Mouse (Mus musculus) heart, embryonic 12.5 days (tissue): Measurements from ENCODE around the gene Ptch1. TPM values are rescaled to one million over a fixed set of nuclear protein-coding genes. Genes with fewer than 3 reads are reported as not detected.
A peak's percentile ranks its signal among the peaks of the same experiment; 100 is the strongest.

Experiments
- ATAC-seq: fragments of 200-750 bp; cut with Nextera tagmentation; 2 replicates; pipeline ENCODE4 v1.8.0; 2017; ENCODE audit warnings: moderate TSS enrichment, moderate library complexity; ENCODE audit not compliant: insufficient number of reproducible peaks, low FRiP score
- H3K27ac ChIP-seq: fragments of 300-500 bp; sonication (generic); 2 replicates; pipeline ENCODE4 v1.5.1; 2016; ENCODE audit warnings: mild to moderate bottlenecking, moderate library complexity; ENCODE audit not compliant: poor library complexity, severe bottlenecking
- H3K27me3 ChIP-seq: fragments of 300-500 bp; sonication (generic); replicated peaks from 2 replicates; pipeline ENCODE4 v1.6.1; 2016; ENCODE audit warnings: mild to moderate bottlenecking, moderate library complexity
- H3K36me3 ChIP-seq: fragments of 300-500 bp; sonication (generic); 2 replicates; pipeline ENCODE4 v1.6.1; 2016; ENCODE audit warnings: mild to moderate bottlenecking, moderate library complexity
- H3K4me1 ChIP-seq: fragments of 300-500 bp; sonication (generic); replicated peaks from 2 replicates; pipeline ENCODE4 v1.6.1; 2016; ENCODE audit warnings: mild to moderate bottlenecking
- H3K4me2 ChIP-seq: fragments of 300-500 bp; sonication (generic); 2 replicates; pipeline ENCODE4 v1.6.1; 2016; ENCODE audit warnings: mild to moderate bottlenecking, moderate library complexity
- H3K4me3 ChIP-seq: fragments of 300-500 bp; sonication (generic); 2 replicates; pipeline ENCODE4 v1.5.1; 2016; ENCODE audit warnings: mild to moderate bottlenecking
- H3K9ac ChIP-seq: fragments of 300-500 bp; sonication (generic); 2 replicates; pipeline ENCODE4 v1.6.1; 2016; ENCODE audit warnings: mild to moderate bottlenecking, moderate library complexity
- H3K9me3 ChIP-seq: fragments of 300-500 bp; sonication (generic); replicated peaks from 2 replicates; pipeline ENCODE4 v1.6.1; 2016; ENCODE audit warnings: mild to moderate bottlenecking, moderate library complexity
- WGBS: fragments of 180-500 bp; shearing (Covaris S2); methylation state at CpG from one replicate; pipeline ENCODE4 v1.1.7; 2016; 5-methylcytosine and 5-hydroxymethylcytosine counted together
- polyA plus RNA-seq: library from polyadenylated mRNA; unstranded; fragments of >200 nt; fragmentation: Nextera tagmentation; extraction: Ambion mirVana; gene quantifications from 2 replicates; pipeline ENCODE4 v1.2.1, GENCODE M21; 2016

Ptch1 gene
- polyA plus RNA-seq, 1 experiment from 2014 or later, result 6.4 TPM

DNA sequence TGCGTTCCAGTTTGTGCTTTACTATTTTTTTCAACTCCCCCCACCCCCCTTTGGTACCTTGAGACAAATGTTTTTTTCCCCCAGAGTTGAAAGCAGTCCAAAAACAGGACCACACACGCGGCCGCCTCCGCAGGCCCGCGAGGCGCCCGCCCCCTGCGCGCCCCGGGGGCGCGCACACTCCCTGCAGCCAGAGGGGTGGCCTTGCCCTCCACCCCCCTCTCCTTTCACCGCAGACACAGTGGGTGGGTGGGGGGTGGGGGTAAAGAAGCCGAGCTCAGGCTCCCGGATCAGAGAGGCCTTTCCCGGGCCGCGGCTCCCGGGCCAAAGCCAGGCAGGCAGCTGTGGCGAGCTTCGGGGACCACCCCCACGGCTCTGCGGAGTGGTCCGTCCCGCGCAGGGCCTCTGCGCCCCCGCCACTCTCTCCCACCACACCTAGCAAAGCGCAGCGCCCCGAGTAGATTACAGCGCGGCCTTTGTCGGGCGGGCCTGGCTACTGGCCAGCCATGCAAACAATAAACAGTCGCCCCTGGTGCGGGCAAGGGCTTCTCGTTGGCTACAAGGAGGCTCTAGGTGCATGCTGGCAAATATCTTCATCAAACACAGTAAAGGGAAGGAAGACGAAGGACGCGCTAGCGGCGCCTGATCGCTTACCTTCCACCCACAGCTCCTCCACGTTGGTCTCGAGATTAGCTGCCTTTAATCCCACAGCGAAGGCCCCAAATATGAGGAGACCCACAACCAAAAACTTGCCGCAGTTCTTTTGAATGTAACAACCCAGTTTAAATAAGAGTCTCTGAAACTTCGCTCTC is 10.2 kb downstream of the Ptch1 start:
- Histone ChIP-seq H3K4me1 (peaks cover 33% of the 10 kb centered on the region), H3K36me3 (peaks cover 6% of the 10 kb centered on the region), H3K9ac (peak overlapping the region; percentile 95), H3K27me3 (no peaks in the 10 kb centered on the region), H3K27ac (peak overlapping the region; percentile 94), H3K4me2 (peak overlapping the region; percentile 92), H3K9me3 (no peaks in the 10 kb centered on the region), H3K4me3 (peak overlapping the region; percentile 81)
- peak; percentile 77 for ATAC-seq
- under 1% methylated on average over 49 of the region's 51 CpGs for WGBS

DNA sequence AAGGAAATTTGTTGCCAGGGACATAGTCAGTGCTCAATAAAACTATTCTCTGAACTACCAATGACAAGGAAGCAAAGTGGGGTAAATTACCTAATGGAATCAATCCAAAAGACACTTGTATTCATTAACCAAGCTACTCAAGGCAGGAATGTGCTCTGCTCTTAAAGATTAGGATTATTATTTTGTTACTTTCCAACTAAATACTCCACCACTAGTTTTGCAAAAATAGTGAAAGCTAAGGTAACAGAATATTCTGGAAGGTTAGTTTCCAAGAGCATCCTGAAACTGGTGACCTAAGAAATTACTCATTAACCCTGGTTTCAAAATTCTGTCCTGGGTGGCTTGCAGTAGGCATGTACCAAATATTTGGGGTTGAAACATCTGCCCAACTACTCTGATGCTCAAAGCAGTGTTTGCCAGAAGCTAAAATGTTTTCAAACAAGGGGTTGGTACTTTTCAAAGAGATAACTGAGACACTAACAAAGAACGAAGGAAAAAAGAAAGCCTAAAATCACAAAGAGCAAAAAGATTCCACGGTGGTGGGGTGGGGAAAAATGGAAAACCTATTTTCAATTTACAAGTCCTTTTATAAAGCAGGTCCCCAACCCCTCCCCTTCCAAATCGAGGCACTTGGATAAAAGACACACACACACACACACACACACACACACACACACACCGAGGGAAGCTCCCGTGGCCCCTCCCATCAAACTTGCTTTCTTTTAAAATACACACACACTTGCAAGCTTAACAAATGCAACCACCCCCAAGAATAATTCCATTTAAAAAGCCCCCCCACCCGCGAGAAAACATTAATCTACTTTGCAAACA is 11.0 kb downstream of the Ptch1 start:
- WGBS, result 2% methylated on average over 7 of the region's 7 CpGs
- H3K9me3 ChIP-seq, result no peaks in the 10 kb centered on the region
- peaks cover 41% of the 10 kb centered on the region for H3K4me1 ChIP-seq
- H3K27ac ChIP-seq, result peak overlapping the region; percentile 94
- H3K27me3 ChIP-seq, result no peaks in the 10 kb centered on the region
- H3K36me3 ChIP-seq, result peaks cover 6% of the 10 kb centered on the region
- peak overlapping the region; percentile 81 for H3K4me3 ChIP-seq
- H3K9ac ChIP-seq, result peak overlapping the region; percentile 95
- peak overlapping the region; percentile 92 for H3K4me2 ChIP-seq
- ATAC-seq, result no peak

DNA sequence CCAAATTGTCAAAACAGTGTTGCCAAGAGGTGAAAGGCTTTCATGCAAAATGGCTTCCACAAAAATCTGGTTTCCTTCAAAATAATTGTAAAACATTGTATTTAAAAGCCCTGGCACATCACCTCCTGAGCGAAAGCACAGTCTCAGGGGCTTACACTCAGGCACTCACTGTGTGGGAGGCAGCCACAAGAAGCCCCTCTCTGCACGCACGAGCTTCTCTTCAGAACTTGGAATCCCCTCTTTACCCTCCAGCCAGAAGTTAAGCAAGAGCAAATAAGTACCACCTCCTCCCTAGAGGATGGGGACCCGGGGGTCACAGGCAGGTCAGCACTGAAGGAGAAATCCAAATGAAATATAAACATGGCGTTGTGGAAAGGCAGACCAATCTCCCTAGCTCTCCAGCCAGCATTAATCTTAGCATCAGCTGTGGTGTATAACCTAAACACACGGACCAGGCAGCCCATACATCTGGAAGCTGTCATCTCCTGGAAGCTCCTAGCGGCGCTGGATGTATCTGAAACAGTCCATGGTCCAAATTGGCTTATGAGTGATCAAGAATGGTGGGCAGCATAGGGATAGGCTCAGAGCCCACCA is 15.0 kb downstream of the Ptch1 start:
- H3K9me3 ChIP-seq, result no peaks in the 10 kb centered on the region
- no peaks in the 10 kb centered on the region for H3K27me3 ChIP-seq
- H3K4me2 ChIP-seq, result no peak overlapping the region; the same call in 1 of the 2 replicates
- ATAC-seq, result no peak
- H3K4me1 ChIP-seq, result peaks cover 71% of the 10 kb centered on the region
- H3K9ac ChIP-seq, result no peak overlapping the region
- peaks cover 6% of the 10 kb centered on the region for H3K36me3 ChIP-seq
- 35% methylated on average over 8 of the region's 8 CpGs for WGBS
- H3K27ac ChIP-seq, result peak overlapping the region; percentile 37; the same call in 1 of the 2 replicates
- H3K4me3 ChIP-seq, result no peak overlapping the region

DNA sequence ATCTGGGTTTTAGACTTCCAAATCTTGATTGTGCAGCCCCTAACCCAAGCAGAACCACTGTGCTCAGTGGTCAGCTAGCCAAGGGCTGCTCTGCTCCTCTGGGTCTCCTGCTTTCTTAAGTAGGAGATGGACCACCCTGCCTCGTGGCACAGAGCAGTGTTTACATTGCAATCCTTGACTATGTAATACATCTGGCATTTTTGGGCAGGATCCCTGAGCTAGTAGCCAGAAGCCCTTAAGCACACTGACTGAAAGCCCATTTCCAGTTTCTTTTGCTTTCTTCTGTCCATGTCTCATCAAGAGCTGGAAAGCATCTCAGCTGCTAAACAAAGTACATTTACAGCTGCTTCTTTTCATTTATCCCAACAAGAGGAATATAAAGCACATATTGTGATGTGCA is 17.0 kb downstream of the Ptch1 start:
- Histone ChIP-seq H3K4me2 (no peak overlapping the region), H3K4me1 (peaks cover 82% of the 10 kb centered on the region), H3K9me3 (no peaks in the 10 kb centered on the region), H3K9ac (no peak overlapping the region), H3K4me3 (no peak overlapping the region), H3K27ac (no peak overlapping the region), H3K36me3 (peaks cover 12% of the 10 kb centered on the region), H3K27me3 (no peaks in the 10 kb centered on the region)
- WGBS, result 28% methylated on average over 1 of the region's 1 CpGs
- ATAC-seq, result no peak

DNA sequence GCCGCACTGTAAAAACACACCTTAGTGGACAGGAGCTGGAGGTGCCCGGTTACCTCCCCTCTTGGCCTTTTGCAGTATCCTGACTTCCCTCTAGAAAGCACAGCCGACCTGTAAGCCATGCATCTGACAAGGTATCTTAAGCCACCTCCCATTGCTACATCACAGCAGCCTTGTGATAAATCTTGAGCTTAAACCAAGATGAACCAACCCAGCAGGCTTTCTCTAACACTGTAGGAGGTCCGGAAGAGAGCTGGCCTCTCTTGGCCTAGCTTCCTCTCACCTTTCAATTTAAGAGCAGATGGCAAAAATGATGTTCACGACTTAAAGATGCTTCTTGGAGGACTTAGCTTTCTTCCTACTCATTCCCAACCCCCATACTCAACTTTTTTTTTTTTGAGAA is 17.5 kb downstream of the Ptch1 start:
- ATAC-seq, result no peak

DNA sequence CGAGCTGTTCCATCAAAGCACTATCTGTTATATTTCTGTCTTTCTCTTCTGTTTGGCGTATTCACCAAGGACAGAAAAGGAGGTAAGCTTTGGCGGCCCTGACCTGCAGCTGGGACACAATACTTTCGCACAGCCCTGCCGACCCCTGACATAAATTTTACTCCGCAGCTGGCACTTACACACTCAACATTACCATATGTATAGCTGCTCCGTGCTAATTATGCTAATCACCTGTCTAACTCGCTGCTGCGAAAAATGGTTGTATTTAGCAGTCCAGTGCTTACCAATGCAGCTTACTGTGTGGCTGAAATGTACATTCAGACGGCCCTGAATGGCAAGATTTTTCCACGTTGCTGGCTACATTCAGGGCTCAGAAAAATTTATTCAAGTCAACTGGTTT is 18.8 kb downstream of the Ptch1 start:
- 70% methylated on average over 11 of the region's 11 CpGs for WGBS
- H3K4me2 ChIP-seq, result no peak overlapping the region
- H3K4me3 ChIP-seq, result no peak overlapping the region
- peaks cover 88% of the 10 kb centered on the region for H3K4me1 ChIP-seq
- H3K27ac ChIP-seq, result no peak overlapping the region
- H3K9me3 ChIP-seq, result no peaks in the 10 kb centered on the region
- 0 out of 2 replicates have a peak, but pooled peaks cover 6% of the 10 kb centered on the region for H3K36me3 ChIP-seq
- no peaks in the 10 kb centered on the region for H3K27me3 ChIP-seq
- no peak overlapping the region for H3K9ac ChIP-seq
- no peak for ATAC-seq

More for the DNA sequence above, 17.5 kb downstream of the Ptch1 start:
- Histone ChIP-seq H3K4me2 (no peak overlapping the region), H3K9me3 (no peaks in the 10 kb centered on the region), H3K27me3 (no peaks in the 10 kb centered on the region), H3K4me3 (no peak overlapping the region), H3K4me1 (peaks cover 83% of the 10 kb centered on the region), H3K36me3 (peaks cover 12% of the 10 kb centered on the region), H3K27ac (no peak overlapping the region), H3K9ac (no peak overlapping the region)
- 35% methylated on average over 5 of the region's 5 CpGs for WGBS

DNA sequence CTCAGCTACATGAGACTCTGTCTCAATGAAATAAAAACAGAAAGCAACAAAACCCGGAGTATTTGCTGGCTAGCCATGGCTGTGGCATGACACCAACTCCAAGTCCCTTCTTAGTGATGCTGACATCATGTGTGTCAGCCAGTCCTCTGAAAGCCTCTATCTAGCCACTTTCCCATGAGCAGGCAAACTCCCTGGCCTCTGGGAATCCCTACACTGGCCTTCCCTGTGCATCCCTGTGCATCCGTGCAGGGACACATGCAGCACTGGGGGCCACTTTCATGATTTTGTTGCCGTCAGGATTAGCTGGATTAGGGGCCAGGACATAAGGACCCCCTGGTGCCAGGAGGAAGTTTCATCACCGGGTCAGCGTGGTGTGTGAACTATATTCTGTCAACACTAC is 20.0 kb downstream of the Ptch1 start:
- H3K27me3 ChIP-seq, result no peaks in the 10 kb centered on the region
- no peak overlapping the region for H3K27ac ChIP-seq
- ATAC-seq, result no peak
- peaks cover 88% of the 10 kb centered on the region for H3K4me1 ChIP-seq
- H3K9ac ChIP-seq, result no peak overlapping the region
- H3K4me3 ChIP-seq, result no peak overlapping the region
- H3K9me3 ChIP-seq, result no peaks in the 10 kb centered on the region
- 0 out of 2 replicates have a peak, but pooled peaks cover 6% of the 10 kb centered on the region for H3K36me3 ChIP-seq
- H3K4me2 ChIP-seq, result no peak overlapping the region
- 50% methylated on average over 5 of the region's 5 CpGs for WGBS

DNA sequence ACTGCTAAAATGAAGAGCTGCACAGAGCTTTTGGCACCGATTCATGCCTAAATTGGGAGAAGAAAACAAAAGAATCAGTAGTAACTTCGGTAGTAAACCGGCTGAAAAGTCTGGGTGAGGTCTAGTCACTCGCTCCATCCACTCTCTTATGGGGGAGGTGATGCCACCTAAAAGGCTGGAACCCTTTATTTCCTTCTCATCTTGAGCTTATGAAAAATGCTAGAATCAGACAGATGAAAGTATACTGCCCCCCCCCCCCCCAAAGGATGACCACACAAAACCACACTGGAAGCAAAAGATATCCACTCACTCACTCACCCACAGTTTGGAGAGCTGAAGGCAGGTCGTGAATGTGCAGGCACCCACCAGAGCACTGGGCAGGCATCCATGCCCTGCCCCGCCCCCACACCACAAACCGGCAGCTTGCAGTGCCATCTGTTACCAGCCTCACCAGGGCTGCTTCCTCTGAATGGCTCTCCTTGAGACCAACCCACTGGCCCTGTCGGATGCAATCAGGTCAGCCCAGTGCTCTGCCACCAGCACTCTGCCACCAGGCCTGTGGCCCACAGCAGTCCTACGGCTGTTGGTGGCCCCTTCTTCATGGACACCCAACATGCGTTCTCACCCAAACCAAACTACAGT is 21.0 kb downstream of the Ptch1 start:
- Histone ChIP-seq H3K27ac (0 out of 2 replicates have a peak overlapping the region, but pooled peaks have one; percentile 3), H3K36me3 (peaks cover 10% of the 10 kb centered on the region; the same call in 1 of the 2 replicates), H3K4me1 (peaks cover 78% of the 10 kb centered on the region), H3K9me3 (no peaks in the 10 kb centered on the region), H3K4me3 (no peak overlapping the region), H3K4me2 (no peak overlapping the region), H3K27me3 (no peaks in the 10 kb centered on the region), H3K9ac (no peak overlapping the region)
- WGBS, result 77% methylated on average over 10 of the region's 10 CpGs
- no peak for ATAC-seq

DNA sequence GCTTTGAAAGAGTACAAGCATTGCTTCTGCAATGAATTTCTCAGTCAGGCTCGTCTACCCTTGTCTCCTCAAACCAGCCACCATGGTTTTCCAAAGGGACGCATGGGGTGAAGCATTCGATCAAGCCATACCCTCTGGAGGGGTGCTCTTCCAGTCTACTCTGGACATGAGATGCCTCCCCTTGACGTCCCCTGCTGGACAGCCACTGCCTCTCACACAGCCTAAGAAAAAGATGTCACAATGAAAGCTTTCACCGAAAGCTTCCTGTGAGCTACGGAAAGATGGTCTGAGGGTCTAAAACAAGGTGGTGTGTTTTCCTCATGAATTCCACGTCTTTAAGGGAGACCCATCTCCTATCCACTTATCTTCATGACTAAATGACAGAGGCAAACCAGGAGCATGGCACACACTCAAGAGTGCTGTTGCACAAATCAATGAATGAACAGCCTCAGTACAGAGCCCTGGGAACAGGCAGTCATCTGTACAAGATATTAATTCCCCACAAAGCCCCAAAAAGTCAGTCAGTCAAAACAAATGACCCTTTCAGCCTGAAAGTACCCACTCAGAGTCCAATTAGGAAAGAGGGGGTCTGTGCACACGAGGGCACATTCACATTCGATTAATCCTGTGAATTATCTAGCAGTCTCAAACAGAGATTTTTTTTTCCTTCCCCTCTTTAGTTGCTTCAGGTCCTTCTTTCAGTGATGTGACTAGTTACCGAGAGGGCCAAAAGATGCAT is 21.7 kb downstream of the Ptch1 start:
- Histone ChIP-seq H3K4me3 (no peak overlapping the region), H3K4me2 (no peak overlapping the region), H3K27ac (0 out of 2 replicates have a peak overlapping the region, but pooled peaks have one; percentile 24), H3K9ac (no peak overlapping the region), H3K4me1 (peaks cover 71% of the 10 kb centered on the region), H3K36me3 (peaks cover 10% of the 10 kb centered on the region; the same call in 1 of the 2 replicates), H3K27me3 (no peaks in the 10 kb centered on the region), H3K9me3 (no peaks in the 10 kb centered on the region)
- WGBS, result 76% methylated on average over 10 of the region's 10 CpGs
- no peak for ATAC-seq

DNA sequence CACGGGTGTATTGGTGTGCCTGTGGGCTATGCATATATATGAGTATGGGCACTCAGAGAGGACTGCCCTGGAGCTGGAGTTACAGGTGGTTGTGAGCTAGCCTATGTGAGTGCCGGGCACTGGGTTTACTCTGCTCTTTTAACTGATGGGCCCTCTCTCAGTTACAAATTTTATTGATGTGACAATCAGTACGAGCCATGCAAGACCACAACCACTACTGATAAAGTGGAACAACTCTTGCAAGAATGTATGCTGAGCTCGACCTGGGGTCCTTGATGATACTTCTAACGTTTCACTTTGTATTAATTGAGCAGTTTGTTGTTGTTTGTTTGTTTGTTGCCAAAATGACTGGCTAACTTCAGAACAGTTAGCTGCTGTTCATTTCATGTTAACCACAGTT is 23.0 kb downstream of the Ptch1 start:
- WGBS, result 74% methylated on average over 5 of the region's 5 CpGs
- Histone ChIP-seq H3K9ac (no peak overlapping the region), H3K4me3 (no peak overlapping the region), H3K9me3 (no peaks in the 10 kb centered on the region), H3K4me2 (no peak overlapping the region), H3K4me1 (peaks cover 60% of the 10 kb centered on the region), H3K27me3 (no peaks in the 10 kb centered on the region), H3K36me3 (peaks cover 13% of the 10 kb centered on the region), H3K27ac (no peak overlapping the region)
- ATAC-seq, result no peak
